Mouse (Mus musculus) brain, embryonic 14.5 days (tissue): Measurements from ENCODE around the gene Brox.

Source experiments
- CTCF ChIP-seq: fragments of 200-500 bp; IDR thresholded peaks from 2 replicates; pipeline ENCODE4 v1.5.1; 2012; ENCODE audit warnings: inconsistent platforms, mild to moderate bottlenecking, moderate library complexity, borderline replicate concordance; ENCODE audit not compliant: insufficient read depth, insufficient read length; ENCODE audit errors: extremely low read depth
- POLR2A ChIP-seq: fragments of 200-500 bp; IDR thresholded peaks from 2 replicates; pipeline ENCODE4 v1.6.1; 2012; ENCODE audit warnings: mild to moderate bottlenecking, inconsistent platforms, borderline replicate concordance; ENCODE audit not compliant: poor library complexity, insufficient read depth, insufficient read length, severe bottlenecking; ENCODE audit errors: extremely low read depth

DNA sequence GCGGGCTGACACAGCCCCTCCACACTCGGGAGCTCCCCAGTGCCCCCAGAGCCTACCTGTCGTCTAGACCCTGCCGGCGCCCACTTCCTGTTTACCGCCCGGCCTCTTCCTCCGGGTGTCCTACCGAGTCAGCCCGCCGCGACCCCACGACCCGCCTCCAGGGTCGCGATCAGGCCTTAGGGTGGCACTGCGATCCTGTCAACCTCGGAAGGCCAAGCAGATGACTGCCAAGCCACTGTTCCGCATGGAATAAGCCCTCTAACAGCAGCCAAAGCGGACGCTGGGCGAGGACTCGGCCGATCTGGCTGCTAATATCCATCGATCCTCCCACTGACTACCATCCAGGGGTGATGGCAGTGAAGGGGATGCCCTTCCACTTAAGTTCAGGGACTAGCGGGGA lies 604 bp downstream of the Brox start, which contains the start of gene Aida:
- TF ChIP-seq POLR2A = no peak
- TF ChIP-seq CTCF = no peak
